Mouse (Mus musculus): Measurements from ENCODE around the gene Rad51d. TPM values are rescaled to one million over a fixed set of nuclear protein-coding genes. Genes with fewer than 3 reads are reported as not detected.

Rad51d gene
- total RNA-seq, 2 experiments from 2014 or later = 14.7 to 18.0 TPM

DNA sequence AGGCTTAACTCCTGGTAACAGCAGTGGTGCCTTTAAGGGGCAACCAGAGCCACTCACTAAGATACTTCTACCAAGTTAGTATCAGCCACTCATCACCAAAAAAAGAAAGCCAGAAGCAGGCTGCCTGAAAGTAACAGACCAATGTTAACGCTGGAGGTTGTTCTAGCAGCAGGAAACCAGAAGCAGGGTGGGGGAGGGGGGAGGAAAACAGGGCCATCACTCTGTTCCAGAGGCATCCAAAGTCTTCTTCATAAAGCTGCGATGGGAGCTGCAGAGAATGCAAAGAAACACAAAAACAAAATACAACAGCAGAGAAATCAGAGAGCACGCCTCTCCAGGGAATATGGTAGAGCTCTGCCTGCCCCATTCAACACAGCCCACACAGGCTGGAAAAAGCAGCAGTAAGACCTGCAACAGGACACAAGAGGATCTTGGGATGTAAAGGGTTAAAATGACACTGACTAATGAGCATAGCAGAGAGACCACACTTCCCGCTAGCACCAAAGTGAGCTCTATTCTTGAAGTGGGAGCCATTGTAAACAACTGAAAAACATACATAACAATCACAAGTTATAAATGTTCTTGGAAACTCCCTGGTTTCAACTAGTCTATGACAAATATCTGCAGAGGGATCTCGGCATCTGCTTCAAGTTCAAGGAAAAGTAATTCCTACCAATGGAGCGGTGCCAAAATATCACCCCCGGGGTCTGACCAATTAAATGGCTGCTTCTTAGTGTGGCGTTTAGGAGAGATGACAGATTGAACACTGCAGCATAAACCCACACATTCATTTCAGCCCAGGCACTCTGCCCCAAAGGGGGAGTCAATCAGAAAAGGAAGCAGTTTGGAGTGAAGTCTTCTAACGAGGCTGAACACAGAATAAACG, 59.2 kb downstream of the Rad51d start:
- DNase-seq (ENCODE audit: low spot score in 2 of 2) = peak; percentile 52 to 60

DNA sequence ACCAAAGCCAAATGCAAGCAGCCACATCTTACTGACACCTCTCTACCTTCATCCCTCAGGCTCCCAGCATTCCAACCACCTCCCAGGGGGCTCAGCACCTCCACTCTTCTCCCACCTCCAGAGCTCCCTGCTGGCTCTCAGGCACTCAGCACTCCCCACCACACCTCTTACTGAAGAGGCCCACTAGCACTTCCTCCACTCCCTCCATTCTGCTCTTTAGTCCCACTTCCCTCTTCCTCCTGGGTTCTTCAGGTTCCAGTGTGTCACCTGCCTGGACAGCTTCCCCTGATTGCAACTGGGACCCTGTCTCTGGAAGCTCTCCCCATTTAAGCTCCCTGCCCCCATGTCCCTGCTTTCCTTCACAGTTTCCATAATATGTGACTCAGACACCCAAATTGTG, 63.6 kb downstream of the Rad51d start:
- DNase-seq (ENCODE audit: low spot score in 2 of 2) = no peak

Other genes with a start within 250 kb of the Rad51d start
- under 1 TPM; 0.28 to 0.47 TPM for gene Cct6b, start 126.3 kb downstream of the Rad51d start, total RNA-seq (2021)
- 10 to 100 TPM; 15.2 to 18.2 TPM for gene Zfp830, start 126.3 kb downstream of the Rad51d start, total RNA-seq (2021)
- 10 to 100 TPM; 20.7 to 22.4 TPM for gene Lig3, start 109.5 kb downstream of the Rad51d start, total RNA-seq (2021)
- 10 to 100 TPM in 1 of 2 experiments, 1 to 10 TPM in 1; 9.7 to 12.0 TPM for gene Rffl, start 19.4 kb downstream of the Rad51d start, total RNA-seq (2021)
- gene Fndc8, start 1.5 kb upstream of the Rad51d start, total RNA-seq (2021) = not detected
- gene Nle1, start 17.8 kb upstream of the Rad51d start, total RNA-seq (2021) = 10 to 100 TPM; 33.6 to 37.6 TPM
- 1 to 10 TPM in 1 of 2 experiments, under 1 TPM in 1; 0.79 to 1.1 TPM for gene Unc45b, start 19.9 kb upstream of the Rad51d start, total RNA-seq (2021)
- gene Slfn5, start 60.7 kb upstream of the Rad51d start, total RNA-seq (2021) = 1 to 10 TPM; 2.9 to 3.4 TPM
- under 1 TPM; 0.10 to 0.36 TPM for gene Slfn9, start 101.2 kb upstream of the Rad51d start, total RNA-seq (2021)
- gene Slfn8, start 130.2 kb upstream of the Rad51d start, total RNA-seq (2021) = under 1 TPM; 0.32 to 0.46 TPM
- gene Slfn2, start 174.5 kb upstream of the Rad51d start, total RNA-seq (2021) = 1 to 10 TPM in 1 of 2 experiments, under 1 TPM in 1; 0.62 to 1.1 TPM
- not detected for gene Slfn1, start 226.2 kb upstream of the Rad51d start, total RNA-seq (2021)

Measured in layer of hippocampus, adult 18-20 months (tissue).